Mouse (Mus musculus) limb, embryonic 15.5 days (tissue): ENCODE results near the gene Olfr847. TPM values are rescaled to one million over a fixed set of nuclear protein-coding genes. Genes with fewer than 3 reads are reported as not detected.

ENCODE experiments used
- ATAC-seq: fragments of 200-750 bp; cut with Nextera tagmentation; 2 replicates; pipeline ENCODE4 v1.8.0; 2017; ENCODE audit warnings: low read depth, moderate TSS enrichment; ENCODE audit not compliant: insufficient number of reproducible peaks, low FRiP score, low TSS enrichment
- H3K27ac ChIP-seq: fragments of 300-500 bp; sonication (generic); 2 replicates; pipeline ENCODE4 v1.5.1; 2015; ENCODE audit warnings: moderate library complexity, mild to moderate bottlenecking, inconsistent platforms
- H3K27me3 ChIP-seq: fragments of 300-500 bp; sonication (generic); 2 replicates; pipeline ENCODE4 v1.6.1; 2015; ENCODE audit warnings: inconsistent platforms
- H3K36me3 ChIP-seq: fragments of 300-500 bp; sonication (generic); 2 replicates; pipeline ENCODE4 v1.6.1; 2015; ENCODE audit warnings: inconsistent platforms
- H3K4me1 ChIP-seq: fragments of 300-500 bp; sonication (generic); 2 replicates; pipeline ENCODE4 v1.6.1; 2015; ENCODE audit warnings: inconsistent platforms
- H3K4me2 ChIP-seq: fragments of 300-500 bp; sonication (generic); 2 replicates; pipeline ENCODE4 v1.6.1; 2015; ENCODE audit warnings: mild to moderate bottlenecking, inconsistent platforms
- H3K4me3 ChIP-seq: fragments of 300-500 bp; sonication (generic); 2 replicates; pipeline ENCODE4 v1.5.1; 2015; ENCODE audit warnings: mild to moderate bottlenecking, inconsistent platforms
- H3K9ac ChIP-seq: fragments of 300-500 bp; sonication (generic); 2 replicates; pipeline ENCODE4 v1.6.1; 2015; ENCODE audit warnings: inconsistent platforms
- H3K9me3 ChIP-seq: fragments of 300-500 bp; sonication (generic); 2 replicates; pipeline ENCODE4 v1.6.1; 2016; ENCODE audit warnings: inconsistent platforms
- WGBS: fragments of 180-500 bp; shearing (Covaris S2); methylation state at CpG from one replicate; pipeline ENCODE4 v1.1.7; 2015; 5-methylcytosine and 5-hydroxymethylcytosine counted together
- polyA plus RNA-seq: library from polyadenylated mRNA; unstranded; fragments of >200 nt; fragmentation: Nextera tagmentation; extraction: Ambion mirVana; gene quantifications from 2 replicates; pipeline ENCODE4 v1.2.1, GENCODE M21; 2015

The Olfr847 gene
- polyA plus RNA-seq, result not detected in 2 replicates

- no peak within 1 kb of the TSS for H3K4me2 ChIP-seq
- 62% methylated on average over 1 of the region's 1 CpGs for WGBS
- ATAC-seq, result no peak
- no peaks in the 10 kb centered on the region for H3K27me3 ChIP-seq
- H3K4me3 ChIP-seq, result no peak within 1 kb of the TSS
- no peaks in the 10 kb centered on the region for H3K9me3 ChIP-seq
- no peak within 1 kb of the TSS for H3K27ac ChIP-seq
- H3K36me3 ChIP-seq, result no peaks in the 10 kb centered on the region
- H3K4me1 ChIP-seq, result no peaks in the 10 kb centered on the region
- no peak within 1 kb of the TSS for H3K9ac ChIP-seq
Observed at GRCm38 (mm10) chr9:19378569-19378968, at the start of gene Olfr847. Gene Olfr847 (minus strand): TSS chr9:19378669.

- H3K9me3 ChIP-seq, result 0 out of 2 replicates have a peak, but pooled peaks cover 3% of the 10 kb centered on the region
Observed at GRCm38 (mm10) chr9:19363905-19364304, 14.6 kb downstream of the Olfr847 start, which contains the start of gene Olfr846. Gene Olfr846 (minus strand): TSS chr9:19364005.

GRCm38 (mm10) chr9:19336157-19336556, 42.3 kb downstream of the Olfr847 start, which contains the start of gene Olfr845:
Gene Olfr845 (plus strand): TSS chr9:19336457.
- Histone ChIP-seq H3K36me3 (no peaks in the 10 kb centered on the region), H3K4me1 (no peaks in the 10 kb centered on the region), H3K9me3 (no peaks in the 10 kb centered on the region; the same call in 1 of the 2 replicates), H3K4me2 (no peak within 1 kb of the TSS), H3K4me3 (no peak within 1 kb of the TSS), H3K27ac (no peak within 1 kb of the TSS), H3K9ac (no peak within 1 kb of the TSS), H3K27me3 (no peaks in the 10 kb centered on the region)
- WGBS, result 66% methylated on average over 1 of the region's 1 CpGs
- no peak for ATAC-seq

More at GRCm38 (mm10) chr9:19363905-19364304, 14.6 kb downstream of the Olfr847 start, which contains the start of gene Olfr846:
- Histone ChIP-seq H3K4me2 (no peak within 1 kb of the TSS), H3K4me1 (no peaks in the 10 kb centered on the region), H3K4me3 (no peak within 1 kb of the TSS), H3K36me3 (no peaks in the 10 kb centered on the region), H3K27me3 (no peaks in the 10 kb centered on the region), H3K9ac (no peak within 1 kb of the TSS), H3K27ac (no peak within 1 kb of the TSS)
- 49% methylated on average over 1 of the region's 1 CpGs for WGBS
- no peak for ATAC-seq

Other genes starting within 250 kb of the Olfr847 start
- not detected in 2 replicates for gene Olfr837, start 242.4 kb downstream of the Olfr847 start, polyA plus RNA-seq
- not detected in 2 replicates for gene Olfr839-ps1, start 201.4 kb downstream of the Olfr847 start, polyA plus RNA-seq
- gene Olfr843, start 126.7 kb downstream of the Olfr847 start, polyA plus RNA-seq, result not detected in 2 replicates
- gene Olfr844, start 62.3 kb downstream of the Olfr847 start, polyA plus RNA-seq, result not detected in 2 replicates
- not detected in 2 replicates for gene Olfr845, start 42.2 kb downstream of the Olfr847 start, polyA plus RNA-seq
- not detected in 2 replicates for gene Olfr846, start 14.7 kb downstream of the Olfr847 start, polyA plus RNA-seq
- not detected in 2 replicates for gene Olfr849, start 61.6 kb upstream of the Olfr847 start, polyA plus RNA-seq
- gene Olfr850, start 99.6 kb upstream of the Olfr847 start, polyA plus RNA-seq, result not detected in 2 replicates
- not detected in 2 replicates for gene Olfr851, start 114.6 kb upstream of the Olfr847 start, polyA plus RNA-seq
- gene Olfr853, start 162.4 kb upstream of the Olfr847 start, polyA plus RNA-seq, result not detected in 2 replicates
- gene Olfr854, start 188.7 kb upstream of the Olfr847 start, polyA plus RNA-seq, result not detected in 2 replicates
- not detected in 2 replicates for gene Olfr855, start 203.9 kb upstream of the Olfr847 start, polyA plus RNA-seq
- 22.7 and 23.8 TPM in 2 replicates for gene Zfp317, start 243.4 kb upstream of the Olfr847 start, polyA plus RNA-seq